ENCODE assay signal across 8 mouse cellular contexts in genomic region chr6:37589340-37589962, GRCm38 (mm10). TPM values are rescaled to one million over a fixed set of nuclear protein-coding genes. Genes with fewer than 3 reads are reported as not detected.
DNase-seq lines count a peak whose midpoint lies in the region; ATAC-seq lines count a peak whose summit lies in the region.

No protein-coding gene starts in this region.

- no peak overlapping the region for H3K4me2 ChIP-seq in heart, embryonic 11.5 days
- H3K4me2 ChIP-seq in hindbrain, embryonic 16.5 days (ENCODE audit: low read length): no peak overlapping the region

- WGBS in heart, embryonic 11.5 days (ENCODE audit: insufficient replicate concordance): 35% methylated on average over 4 of the region's 4 CpGs
- 3% methylated on average over 4 of the region's 4 CpGs for WGBS in hindbrain, embryonic 16.5 days

- no peak overlapping the region for H3K27ac ChIP-seq in heart, embryonic 11.5 days (ENCODE audit: low read depth, low read length)
- peak overlapping the region; percentile 73 for H3K27ac ChIP-seq in hindbrain, embryonic 16.5 days (ENCODE audit: low read depth, low read length)

- no peaks in the 10 kb centered on the region for H3K9me3 ChIP-seq in heart, embryonic 11.5 days (replicated peaks; ENCODE audit: control insufficient read depth, low read length)
- H3K9me3 ChIP-seq in hindbrain, embryonic 16.5 days (ENCODE audit: control insufficient read depth, low read length): no peaks in the 10 kb centered on the region

- no peaks in the 10 kb centered on the region for H3K27me3 ChIP-seq in heart, embryonic 11.5 days (ENCODE audit: control insufficient read depth, insufficient read depth, low read length)
- H3K27me3 ChIP-seq in hindbrain, embryonic 16.5 days (replicated peaks; ENCODE audit: control insufficient read depth, insufficient read depth, low read length): no peaks in the 10 kb centered on the region

- H3K4me3 ChIP-seq in heart, embryonic 11.5 days (ENCODE audit: low read depth, low read length): no peak overlapping the region
- no peak overlapping the region for H3K4me3 ChIP-seq in hindbrain, embryonic 16.5 days (ENCODE audit: low read length)

- peaks cover 6% of the 10 kb centered on the region; the same call in 1 of the 2 replicates for H3K4me1 ChIP-seq in heart, embryonic 11.5 days (ENCODE audit: control insufficient read depth, insufficient read depth, low read length)
- peaks cover 14% of the 10 kb centered on the region for H3K4me1 ChIP-seq in hindbrain, embryonic 16.5 days (ENCODE audit: control insufficient read depth, insufficient read depth, low read depth, low read length)

- no peak overlapping the region for H3K9ac ChIP-seq in heart, embryonic 11.5 days (ENCODE audit: low read depth, low read length)
- H3K9ac ChIP-seq in hindbrain, embryonic 16.5 days (ENCODE audit: low read depth, low read length): no peak overlapping the region

- ATAC-seq in heart, embryonic 11.5 days (replicated peaks; ENCODE audit: insufficient number of reproducible peaks, low FRiP score, low TSS enrichment): no peak
- ATAC-seq in hindbrain, embryonic 16.5 days: peak; percentile 87

- no peaks in the 10 kb centered on the region for H3K36me3 ChIP-seq in heart, embryonic 11.5 days (ENCODE audit: control insufficient read depth, insufficient read depth, low read length)
- H3K36me3 ChIP-seq in hindbrain, embryonic 16.5 days (ENCODE audit: control insufficient read depth, insufficient read depth, low read length): no peaks in the 10 kb centered on the region

- peak; percentile 49 to 65 for DNase-seq in heart, adult 18-20 months
- DNase-seq in cerebellum, adult 9-11 months: peak; percentile 53
- peak; percentile 57 to 73 for DNase-seq in frontal cortex, postnatal 10 days (ENCODE audit: low spot score in 2 of 2)
- DNase-seq in left cerebral cortex, adult 11 months (ENCODE audit: low spot score): peak; percentile 61
- peak; percentile 90 for DNase-seq in mesoderm, embryonic 11.5 days (ENCODE audit: low read depth, low spot score)
- peak; percentile 87 to 88 for DNase-seq in right cerebral cortex, postnatal 10 days (ENCODE audit: low spot score in 2 of 2)

RNA-seq across cellular contexts. Expression of gene Akr1d1, which starts 59.5 kb away (rescaled TPM):
- total RNA-seq in heart, adult 18-20 months (2021): not detected
- polyA plus RNA-seq in heart, embryonic 11.5 days (2014; fragmentation: Nextera tagmentation; extraction: Ambion mirVana): not detected in 2 replicates
- not detected in 2 replicates for polyA plus RNA-seq in hindbrain, embryonic 16.5 days (2015; fragmentation: Nextera tagmentation; extraction: Ambion mirVana)
